Mouse (Mus musculus): ENCODE results near the gene Ppp2r2d. TPM values are rescaled to one million over a fixed set of nuclear protein-coding genes. Genes with fewer than 3 reads are reported as not detected.

Gene Ppp2r2d
- polyA plus RNA-seq (2017; shearing (Covaris generic)): 52.5 TPM

GRCm38 (mm10) chr7:138845544-138846391 is at the start of gene Ppp2r2d, which contains the start of gene Mapk1ip1:
Gene Ppp2r2d, plus strand, starts transcription at chr7:138846079.
Gene Mapk1ip1, minus strand, starts transcription at chr7:138846273.

GRCm38 (mm10) chr7:138909277-138910192 is 63.7 kb downstream of the Ppp2r2d start, which contains the start of gene Bnip3:
Gene Bnip3, minus strand, starts transcription at chr7:138909519.

Other genes starting within 250 kb of the Ppp2r2d start
- 22.2 TPM for gene Mapk1ip1, start 194 bp downstream of the Ppp2r2d start, polyA plus RNA-seq (2017; shearing (Covaris generic))
- 15.6 TPM for gene Bnip3, start 63.4 kb downstream of the Ppp2r2d start, polyA plus RNA-seq (2017; shearing (Covaris generic))
- gene Jakmip3, start 94.7 kb downstream of the Ppp2r2d start, polyA plus RNA-seq (2017; shearing (Covaris generic)): not detected
- gene Dpysl4, start 239.9 kb downstream of the Ppp2r2d start, polyA plus RNA-seq (2017; shearing (Covaris generic)): not detected